Mouse (Mus musculus) embryonic fibroblast, embryonic 13.5 days (primary cell): Measurements from ENCODE around the gene Mfap1a. TPM values are rescaled to one million over a fixed set of nuclear protein-coding genes. Genes with fewer than 3 reads are reported as not detected.
"Not testable (repeated sequence)": the region's sequence is repeated elsewhere in the genome, so short reads cannot be mapped to it uniquely, and the experiment has no call there.

Source experiments
- H3K27ac ChIP-seq: 2 replicates; pipeline ENCODE4 v1.5.1; 2012; ENCODE audit warnings: low read length, control low read depth, inconsistent platforms; ENCODE audit not compliant: insufficient read depth
- H3K4me1 ChIP-seq: 2 replicates; pipeline ENCODE4 v1.6.1; 2011; ENCODE audit warnings: low read length; ENCODE audit not compliant: control insufficient read depth, insufficient read depth
- H3K4me3 ChIP-seq: 2 replicates; pipeline ENCODE4 v1.5.1; 2011; ENCODE audit warnings: mild to moderate bottlenecking, control low read depth, low read length; ENCODE audit not compliant: insufficient read depth
- CTCF ChIP-seq: IDR thresholded peaks from 2 replicates; pipeline ENCODE4 v1.5.1; 2011; ENCODE audit warnings: mild to moderate bottlenecking, control low read depth, low read length, moderate library complexity, borderline replicate concordance; ENCODE audit not compliant: insufficient read depth
- POLR2A ChIP-seq: IDR thresholded peaks from 2 replicates; pipeline ENCODE4 v1.6.1; 2011; ENCODE audit warnings: low read depth, mild to moderate bottlenecking, control low read depth, low read length, moderate library complexity
- polyA plus RNA-seq: library from polyadenylated mRNA; stranded (reverse); fragments of >200 nt; gene quantifications from 2 replicates; pipeline ENCODE4 v1.2.4, GENCODE M21; 2011; ENCODE audit warnings: low read depth; ENCODE audit not compliant: missing spikeins, insufficient read length

Mfap1a gene
- polyA plus RNA-seq, 1 experiment, result 31.9 TPM

- Histone ChIP-seq H3K27ac (no peak overlapping the region), H3K4me3 (no peak overlapping the region), H3K4me1 (peaks cover 2% of the 10 kb centered on the region; the same call in 1 of the 2 replicates)
- no peak for TF ChIP-seq CTCF
- TF ChIP-seq POLR2A, result no peak
Observed at GRCm38 (mm10) chr2:121511401-121511800, 4.9 kb upstream of the Mfap1a start.

GRCm38 (mm10) chr2:121509584-121509983 is 3.1 kb upstream of the Mfap1a start:
- H3K4me3 ChIP-seq, result peak overlapping the region; percentile 34
- no peak overlapping the region for H3K27ac ChIP-seq
- H3K4me1 ChIP-seq, result peaks cover 2% of the 10 kb centered on the region; the same call in 1 of the 2 replicates
- no peak for TF ChIP-seq CTCF
- TF ChIP-seq POLR2A, result peak; percentile 37; the same call in 1 of the 2 replicates

GRCm38 (mm10) chr2:121507951-121508330 is 1.5 kb upstream of the Mfap1a start:
- peak overlapping the region; percentile 52; the same call in 1 of the 2 replicates for H3K4me3 ChIP-seq
- TF ChIP-seq POLR2A (no peak), CTCF (no peak)
- no peak overlapping the region for H3K27ac ChIP-seq
- peaks cover 2% of the 10 kb centered on the region; the same call in 1 of the 2 replicates for H3K4me1 ChIP-seq

DNA sequence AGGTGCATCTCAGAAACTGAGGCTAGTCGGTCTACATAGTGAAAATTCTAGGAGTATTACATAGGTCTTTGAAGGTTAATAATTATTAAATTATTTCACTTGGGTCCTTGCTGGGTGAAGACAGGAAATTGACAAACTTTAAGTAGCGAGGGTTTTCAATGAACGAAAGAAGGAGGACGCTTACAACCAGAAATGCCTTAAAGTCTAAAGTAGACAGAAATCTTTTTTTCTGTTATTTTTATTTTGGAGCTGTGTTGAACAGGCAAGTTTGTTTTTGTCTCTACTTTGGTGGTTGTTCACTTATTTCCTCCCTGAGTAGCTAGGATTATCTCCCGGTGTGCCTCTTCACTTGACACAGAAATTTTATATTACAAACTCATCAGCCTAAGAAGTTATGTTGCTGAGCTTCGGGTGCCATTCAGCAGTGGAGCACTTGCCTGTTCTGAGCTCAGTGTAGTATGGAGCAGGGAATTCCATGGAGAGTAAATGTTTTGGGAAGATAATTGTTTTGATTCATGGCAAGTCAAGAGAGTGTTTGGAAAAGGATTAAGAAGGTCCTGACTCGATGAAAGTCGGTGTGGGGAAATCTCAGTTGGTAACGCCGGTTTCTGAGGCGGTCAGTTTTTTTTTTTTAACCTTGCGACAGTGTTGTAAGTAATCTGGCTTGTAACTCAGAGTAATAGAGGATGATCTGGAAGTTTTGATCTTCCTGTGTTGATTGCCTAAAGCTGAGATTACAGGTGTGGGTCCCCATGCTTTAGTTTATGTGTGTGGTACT is 897 bp upstream of the Mfap1a start:
- H3K4me3 ChIP-seq, result peak overlapping the region; percentile 52
- TF ChIP-seq POLR2A, result no peak
- no peak for TF ChIP-seq CTCF
- H3K27ac ChIP-seq, result no peak overlapping the region
- H3K4me1 ChIP-seq, result peaks cover 2% of the 10 kb centered on the region; the same call in 1 of the 2 replicates

DNA sequence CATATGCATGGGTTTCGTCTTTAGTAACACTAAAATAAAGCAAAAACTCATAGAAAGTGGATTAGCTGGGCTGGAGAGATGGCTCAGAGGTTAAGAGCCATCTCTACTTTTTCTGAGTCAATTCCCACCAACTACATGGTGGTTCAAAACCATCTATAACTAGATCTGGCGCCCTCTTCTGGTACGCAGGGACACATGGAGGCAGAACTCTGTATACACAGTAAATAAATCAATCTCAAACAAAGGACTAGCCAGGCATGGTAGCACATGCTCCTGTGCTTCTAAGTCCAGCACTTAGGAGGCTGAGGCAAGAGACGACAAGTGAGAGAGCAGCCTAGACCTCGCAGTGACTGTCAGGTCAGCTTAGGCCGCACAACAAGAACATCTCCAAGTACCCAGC is 4.9 kb downstream of the Mfap1a start:
- not testable (repeated sequence) for H3K27ac ChIP-seq

GRCm38 (mm10) chr2:121484403-121484802 is 22.1 kb downstream of the Mfap1a start:
- H3K27ac ChIP-seq, H3K4me3 ChIP-seq, H3K4me1 ChIP-seq: not testable (repeated sequence)

More for the DNA sequence above, 4.9 kb downstream of the Mfap1a start:
- H3K4me3 ChIP-seq, H3K4me1 ChIP-seq: not testable (repeated sequence)

- Histone ChIP-seq H3K27ac (no peak overlapping the region), H3K4me3 (no peak overlapping the region)
- no peak for TF ChIP-seq POLR2A
- TF ChIP-seq CTCF, result no peak
Observed at GRCm38 (mm10) chr2:121483576-121483975, 22.9 kb downstream of the Mfap1a start.

GRCm38 (mm10) chr2:121480916-121481315 is 25.5 kb downstream of the Mfap1a start:
- H3K27ac ChIP-seq, H3K4me1 ChIP-seq, H3K4me3 ChIP-seq: not testable (repeated sequence)

More at GRCm38 (mm10) chr2:121483576-121483975, 22.9 kb downstream of the Mfap1a start:
- H3K4me1 ChIP-seq, result no peaks in the 10 kb centered on the region

GRCm38 (mm10) chr2:121480498-121480897 is 26.0 kb downstream of the Mfap1a start:
- no peak overlapping the region for H3K4me3 ChIP-seq
- TF ChIP-seq CTCF (peak; percentile 76; the same call in 1 of the 2 replicates), POLR2A (no peak)
- no peaks in the 10 kb centered on the region for H3K4me1 ChIP-seq
- H3K27ac ChIP-seq, result no peak overlapping the region

GRCm38 (mm10) chr2:121477491-121478266 is 28.8 kb downstream of the Mfap1a start:
- no peak for TF ChIP-seq POLR2A
- no peak for TF ChIP-seq CTCF
- Histone ChIP-seq H3K4me1 (no peaks in the 10 kb centered on the region), H3K4me3 (no peak overlapping the region), H3K27ac (no peak overlapping the region)

DNA sequence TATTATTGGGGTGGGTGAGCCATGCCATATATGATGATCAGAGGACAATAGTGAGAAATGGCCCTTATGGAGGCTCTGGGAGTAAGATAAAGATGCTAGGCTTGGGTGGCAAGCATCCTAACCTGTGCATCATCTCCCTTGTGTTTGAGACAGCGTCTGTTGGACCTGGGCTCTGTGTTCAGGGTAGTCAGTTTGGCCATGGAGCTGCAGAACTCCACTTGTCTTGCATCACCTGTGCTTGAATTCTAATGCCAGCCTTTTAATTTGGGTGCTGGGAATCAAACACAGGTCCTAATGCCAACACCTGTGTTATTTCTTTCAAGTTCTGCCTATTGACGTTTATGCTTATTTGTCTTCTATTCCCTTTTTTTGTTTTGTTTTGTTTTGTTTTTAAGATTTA is 31.2 kb downstream of the Mfap1a start:
- not testable (repeated sequence) for H3K4me1 ChIP-seq, H3K4me3 ChIP-seq, H3K27ac ChIP-seq
